Mouse (Mus musculus): ENCODE results near the gene Jund. TPM values are rescaled to one million over a fixed set of nuclear protein-coding genes. Genes with fewer than 3 reads are reported as not detected.

The Jund gene
- polyA plus RNA-seq, 1 experiment from 2014 or later, result 102 TPM

GRCm38 (mm10) chr8:70745691-70746220, 47.0 kb downstream of the Jund start:
- no peak for ATAC-seq (replicated peaks; ENCODE audit: insufficient number of reproducible peaks, low FRiP score, low TSS enrichment)
- no peaks in the 10 kb centered on the region for H3K36me3 ChIP-seq (ENCODE audit: control insufficient read depth, insufficient read depth, low read length)
- peaks cover 88% of the 10 kb centered on the region for H3K27me3 ChIP-seq (ENCODE audit: control insufficient read depth, insufficient read depth, low read length)
- H3K4me3 ChIP-seq (ENCODE audit: low read depth, low read length), result no peak overlapping the region
- H3K4me1 ChIP-seq (ENCODE audit: control insufficient read depth, insufficient read depth, low read length), result peaks cover 25% of the 10 kb centered on the region
- no peaks in the 10 kb centered on the region for H3K9me3 ChIP-seq (replicated peaks; ENCODE audit: control insufficient read depth, low read length)
- H3K27ac ChIP-seq (ENCODE audit: low read depth, low read length), result no peak overlapping the region
- H3K4me2 ChIP-seq, result no peak overlapping the region
- no peak overlapping the region for H3K9ac ChIP-seq (ENCODE audit: low read depth, low read length)
- 51% methylated on average over 19 of the region's 19 CpGs for WGBS (ENCODE audit: insufficient replicate concordance)

GRCm38 (mm10) chr8:70746676-70747075, 47.9 kb downstream of the Jund start:
- Histone ChIP-seq H3K9ac (ENCODE audit: low read depth, low read length) (no peak overlapping the region), H3K27ac (ENCODE audit: low read depth, low read length) (no peak overlapping the region), H3K4me2 (no peak overlapping the region), H3K4me3 (ENCODE audit: low read depth, low read length) (no peak overlapping the region), H3K9me3 (replicated peaks; ENCODE audit: control insufficient read depth, low read length) (no peaks in the 10 kb centered on the region), H3K36me3 (ENCODE audit: control insufficient read depth, insufficient read depth, low read length) (no peaks in the 10 kb centered on the region), H3K27me3 (ENCODE audit: control insufficient read depth, insufficient read depth, low read length) (peaks cover 88% of the 10 kb centered on the region), H3K4me1 (ENCODE audit: control insufficient read depth, insufficient read depth, low read length) (peaks cover 21% of the 10 kb centered on the region)
- WGBS (ENCODE audit: insufficient replicate concordance), result 60% methylated on average over 9 of the region's 9 CpGs
- no peak for ATAC-seq (replicated peaks; ENCODE audit: insufficient number of reproducible peaks, low FRiP score, low TSS enrichment)

- WGBS (ENCODE audit: insufficient replicate concordance), result 77% methylated on average over 18 of the region's 18 CpGs
- H3K4me2 ChIP-seq, result no peak overlapping the region
- H3K9me3 ChIP-seq (replicated peaks; ENCODE audit: control insufficient read depth, low read length), result no peaks in the 10 kb centered on the region
- H3K4me3 ChIP-seq (ENCODE audit: low read depth, low read length), result no peak overlapping the region
- H3K4me1 ChIP-seq (ENCODE audit: control insufficient read depth, insufficient read depth, low read length), result peaks cover 14% of the 10 kb centered on the region
- no peak overlapping the region for H3K27ac ChIP-seq (ENCODE audit: low read depth, low read length)
- H3K9ac ChIP-seq (ENCODE audit: low read depth, low read length), result no peak overlapping the region
- H3K27me3 ChIP-seq (ENCODE audit: control insufficient read depth, insufficient read depth, low read length), result peaks cover 81% of the 10 kb centered on the region
- no peak for ATAC-seq (replicated peaks; ENCODE audit: insufficient number of reproducible peaks, low FRiP score, low TSS enrichment)
- no peaks in the 10 kb centered on the region for H3K36me3 ChIP-seq (ENCODE audit: control insufficient read depth, insufficient read depth, low read length)
These were observed 48.6 kb downstream of the Jund start for GRCm38 (mm10) chr8:70747211-70747890.

GRCm38 (mm10) chr8:70748246-70749096, 49.7 kb downstream of the Jund start:
- H3K27ac ChIP-seq (ENCODE audit: low read depth, low read length), result no peak overlapping the region
- whole genome bisulfite sequencing (ENCODE audit: insufficient replicate concordance), result 78% methylated on average over 23 of the region's 23 CpGs
- H3K4me3 ChIP-seq (ENCODE audit: low read depth, low read length), result no peak overlapping the region
- no peaks in the 10 kb centered on the region for H3K9me3 ChIP-seq (replicated peaks; ENCODE audit: control insufficient read depth, low read length)
- H3K4me1 ChIP-seq (ENCODE audit: control insufficient read depth, insufficient read depth, low read length), result peaks cover 7% of the 10 kb centered on the region
- H3K36me3 ChIP-seq (ENCODE audit: control insufficient read depth, insufficient read depth, low read length), result no peaks in the 10 kb centered on the region
- no peak for ATAC-seq (replicated peaks; ENCODE audit: insufficient number of reproducible peaks, low FRiP score, low TSS enrichment)
- H3K4me2 ChIP-seq, result no peak overlapping the region
- peaks cover 70% of the 10 kb centered on the region for H3K27me3 ChIP-seq (ENCODE audit: control insufficient read depth, insufficient read depth, low read length)
- no peak overlapping the region for H3K9ac ChIP-seq (ENCODE audit: low read depth, low read length)

- H3K9me3 ChIP-seq (replicated peaks; ENCODE audit: control insufficient read depth, low read length), result no peaks in the 10 kb centered on the region
- no peak for ATAC-seq (replicated peaks; ENCODE audit: insufficient number of reproducible peaks, low FRiP score, low TSS enrichment)
- H3K4me1 ChIP-seq (ENCODE audit: control insufficient read depth, insufficient read depth, low read length), result peaks cover 7% of the 10 kb centered on the region; the same call in 1 of the 2 replicates
- WGBS (ENCODE audit: insufficient replicate concordance), result 72% methylated on average over 19 of the region's 19 CpGs
- no peak overlapping the region for H3K27ac ChIP-seq (ENCODE audit: low read depth, low read length)
- no peaks in the 10 kb centered on the region for H3K36me3 ChIP-seq (ENCODE audit: control insufficient read depth, insufficient read depth, low read length)
- no peak overlapping the region for H3K9ac ChIP-seq (ENCODE audit: low read depth, low read length)
- H3K4me3 ChIP-seq (ENCODE audit: low read depth, low read length), result no peak overlapping the region
- peaks cover 63% of the 10 kb centered on the region for H3K27me3 ChIP-seq (ENCODE audit: control insufficient read depth, insufficient read depth, low read length)
- no peak overlapping the region for H3K4me2 ChIP-seq
These were observed 50.4 kb downstream of the Jund start for GRCm38 (mm10) chr8:70749097-70749674.

Other genes starting within 250 kb of the Jund start
- gene Klhl26, start 222.0 kb upstream of the Jund start, polyA plus RNA-seq (2014; fragmentation: Nextera tagmentation; extraction: Ambion mirVana), result 9.2 and 10.1 TPM in 2 replicates
- gene Tmem59l, start 211.6 kb upstream of the Jund start, polyA plus RNA-seq (2014; fragmentation: Nextera tagmentation; extraction: Ambion mirVana), result 0.44 and 0.86 TPM in 2 replicates
- gene Crlf1, start 205.8 kb upstream of the Jund start, polyA plus RNA-seq (2014; fragmentation: Nextera tagmentation; extraction: Ambion mirVana), result 0.80 and 3.8 TPM in 2 replicates
- gene Rex1bd, start 192.2 kb upstream of the Jund start, polyA plus RNA-seq (2014; fragmentation: Nextera tagmentation; extraction: Ambion mirVana), result 109 and 124 TPM in 2 replicates
- 798 and 827 TPM in 2 replicates for gene Uba52, start 188.1 kb upstream of the Jund start, polyA plus RNA-seq (2014; fragmentation: Nextera tagmentation; extraction: Ambion mirVana)
- 202 and 212 TPM in 2 replicates for gene Fkbp8, start 171.2 kb upstream of the Jund start, polyA plus RNA-seq (2014; fragmentation: Nextera tagmentation; extraction: Ambion mirVana)
- gene Kxd1, start 171.0 kb upstream of the Jund start, polyA plus RNA-seq (2014; fragmentation: Nextera tagmentation; extraction: Ambion mirVana), result 67.3 and 68.1 TPM in 2 replicates
- 14.1 and 14.7 TPM in 2 replicates for gene Ell, start 159.5 kb upstream of the Jund start, polyA plus RNA-seq (2014; fragmentation: Nextera tagmentation; extraction: Ambion mirVana)
- 86.0 and 95.3 TPM in 2 replicates for gene Isyna1, start 104.6 kb upstream of the Jund start, polyA plus RNA-seq (2014; fragmentation: Nextera tagmentation; extraction: Ambion mirVana)
- gene Ssbp4, start 90.1 kb upstream of the Jund start, polyA plus RNA-seq (2014; fragmentation: Nextera tagmentation; extraction: Ambion mirVana), result 72.5 and 78.9 TPM in 2 replicates
- 0.19 and 0.59 TPM in 2 replicates for gene Lrrc25, start 82.8 kb upstream of the Jund start, polyA plus RNA-seq (2014; fragmentation: Nextera tagmentation; extraction: Ambion mirVana)
- 0.26 and 0.37 TPM in 2 replicates for gene Gdf15, start 66.5 kb upstream of the Jund start, polyA plus RNA-seq (2014; fragmentation: Nextera tagmentation; extraction: Ambion mirVana)
- gene Pgpep1, start 38.6 kb upstream of the Jund start, polyA plus RNA-seq (2014; fragmentation: Nextera tagmentation; extraction: Ambion mirVana), result 38.9 and 41.6 TPM in 2 replicates
- gene Lsm4, start 25.7 kb upstream of the Jund start, polyA plus RNA-seq (2014; fragmentation: Nextera tagmentation; extraction: Ambion mirVana), result 296 and 308 TPM in 2 replicates
- not detected in 2 replicates for gene Iqcn, start 4.5 kb downstream of the Jund start, polyA plus RNA-seq (2014; fragmentation: Nextera tagmentation; extraction: Ambion mirVana)
- not detected in 2 replicates for gene Gm3336, start 19.6 kb downstream of the Jund start, polyA plus RNA-seq (2014; fragmentation: Nextera tagmentation; extraction: Ambion mirVana)
- gene Pde4c, start 24.8 kb downstream of the Jund start, polyA plus RNA-seq (2014; fragmentation: Nextera tagmentation; extraction: Ambion mirVana), result not detected in 2 replicates
- gene Rab3a, start 55.7 kb downstream of the Jund start, polyA plus RNA-seq (2014; fragmentation: Nextera tagmentation; extraction: Ambion mirVana), result 16.2 and 21.3 TPM in 2 replicates
- gene Mpv17l2, start 62.0 kb downstream of the Jund start, polyA plus RNA-seq (2014; fragmentation: Nextera tagmentation; extraction: Ambion mirVana), result 42.5 and 42.6 TPM in 2 replicates
- 21.5 and 23.1 TPM in 2 replicates for gene Pik3r2, start 77.8 kb downstream of the Jund start, polyA plus RNA-seq (2014; fragmentation: Nextera tagmentation; extraction: Ambion mirVana)
- gene Mast3, start 106.1 kb downstream of the Jund start, polyA plus RNA-seq (2014; fragmentation: Nextera tagmentation; extraction: Ambion mirVana), result 7.8 and 8.5 TPM in 2 replicates
- gene Il12rb1, start 109.5 kb downstream of the Jund start, polyA plus RNA-seq (2014; fragmentation: Nextera tagmentation; extraction: Ambion mirVana), result 0.07 TPM in 1 of 2 replicates, not detected in the other
- 2.4 and 3.2 TPM in 2 replicates for gene Arrdc2, start 140.8 kb downstream of the Jund start, polyA plus RNA-seq (2014; fragmentation: Nextera tagmentation; extraction: Ambion mirVana)
- 0.55 and 1.1 TPM in 2 replicates for gene Kcnn1, start 164.3 kb downstream of the Jund start, polyA plus RNA-seq (2014; fragmentation: Nextera tagmentation; extraction: Ambion mirVana)
- 102 and 109 TPM in 2 replicates for gene Ccdc124, start 175.0 kb downstream of the Jund start, polyA plus RNA-seq (2014; fragmentation: Nextera tagmentation; extraction: Ambion mirVana)
- 0.06 TPM in 1 of 2 replicates, not detected in the other for gene Slc5a5, start 193.8 kb downstream of the Jund start, polyA plus RNA-seq (2014; fragmentation: Nextera tagmentation; extraction: Ambion mirVana)
- gene Rpl18a, start 198.5 kb downstream of the Jund start, polyA plus RNA-seq (2014; fragmentation: Nextera tagmentation; extraction: Ambion mirVana), result 2,782 and 3,146 TPM in 2 replicates
- gene Map1s, start 207.0 kb downstream of the Jund start, polyA plus RNA-seq (2014; fragmentation: Nextera tagmentation; extraction: Ambion mirVana), result 26.0 and 31.1 TPM in 2 replicates